Mouse (Mus musculus): Measurements from ENCODE around the gene Fcer1a. TPM values are rescaled to one million over a fixed set of nuclear protein-coding genes. Genes with fewer than 3 reads are reported as not detected.
"Not testable (repeated sequence)": the region's sequence is repeated elsewhere in the genome, so short reads cannot be mapped to it uniquely, and the experiment has no call there.

The Fcer1a gene
- polyA plus RNA-seq (2012; ENCODE audit: insufficient read depth, insufficient read length, missing spikeins) = not detected in 2 replicates

DNA sequence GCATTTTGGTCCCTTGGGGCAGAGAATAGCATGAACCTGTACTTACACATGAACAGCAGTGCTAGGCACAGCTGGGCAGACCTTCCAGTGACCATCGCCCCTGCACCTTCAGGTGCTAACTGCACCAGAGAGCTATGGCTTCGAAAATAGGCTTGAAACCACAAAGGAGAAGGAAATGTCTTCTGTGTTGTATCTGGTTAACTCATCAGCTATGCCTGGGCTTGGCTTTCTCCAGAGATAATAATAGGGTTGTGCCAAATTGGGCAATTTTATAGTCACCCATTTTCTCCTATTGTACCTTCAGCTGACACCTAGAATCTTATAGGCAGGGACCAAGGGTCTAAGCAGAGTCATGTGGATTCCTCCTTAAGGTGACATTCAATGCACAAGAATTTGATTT, at the start of gene Fcer1a:
Gene Fcer1a (minus strand): TSS at position 134 of the 400 bp plus-strand sequence.
- Histone ChIP-seq H3K4me3 (ENCODE audit: insufficient read depth, low read depth, low read length) (no peak within 1 kb of the TSS), H3K4me1 (ENCODE audit: control insufficient read depth, insufficient read depth, insufficient read length, low read length) (no peaks in the 10 kb centered on the region), H3K27ac (replicated peaks; ENCODE audit: low read depth, low read length) (no peak within 1 kb of the TSS)

DNA sequence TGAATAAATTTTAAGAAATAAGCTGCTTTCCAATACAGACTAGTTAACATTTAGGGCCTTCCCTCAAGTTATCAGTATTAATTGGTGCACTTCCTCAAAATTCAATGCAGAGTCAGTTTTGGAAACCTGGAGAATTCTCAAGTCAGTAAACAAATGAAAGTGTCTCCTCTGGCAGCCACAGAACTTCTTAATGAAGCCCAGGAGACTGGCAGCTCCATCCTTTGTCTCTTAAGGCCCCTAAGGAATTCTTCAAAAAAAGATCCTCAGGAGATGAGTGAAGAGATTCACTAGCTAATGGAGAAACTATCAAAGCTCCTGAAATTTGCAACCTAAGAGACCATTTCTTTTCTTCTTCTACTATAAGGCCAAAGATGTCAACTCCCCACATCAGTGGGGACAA, 38.7 kb upstream of the Fcer1a start, which contains the start of gene Olfr418:
Gene Olfr418 (plus strand): TSS at position 301 of the 400 bp plus-strand sequence.
- no peak within 1 kb of the TSS for H3K27ac ChIP-seq (replicated peaks; ENCODE audit: low read depth, low read length)
- H3K4me1 ChIP-seq (ENCODE audit: control insufficient read depth, insufficient read depth, insufficient read length, low read length) = no peaks in the 10 kb centered on the region

DNA sequence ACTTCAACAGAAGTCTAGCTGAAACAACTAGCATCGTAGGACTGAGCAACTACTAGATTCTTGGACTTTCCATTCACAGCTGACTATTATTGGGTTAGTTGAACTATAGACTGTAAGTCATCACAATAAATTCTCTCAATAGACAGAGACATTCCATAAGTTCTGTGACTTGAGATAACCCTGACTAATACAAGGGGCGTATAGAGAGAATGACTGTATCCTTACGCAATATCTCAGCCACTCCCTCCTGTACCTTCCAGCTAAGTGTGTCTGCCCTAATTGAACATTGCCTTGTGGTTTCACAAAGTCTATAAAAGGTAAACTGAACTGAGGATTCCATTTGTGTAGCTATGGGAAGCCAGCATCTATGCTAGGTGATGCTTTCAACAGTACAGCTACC, 22.9 kb upstream of the Fcer1a start:
- no peak overlapping the region for H3K27ac ChIP-seq (replicated peaks; ENCODE audit: low read depth, low read length)
- H3K4me1 ChIP-seq (ENCODE audit: control insufficient read depth, insufficient read depth, insufficient read length, low read length) = no peaks in the 10 kb centered on the region
- no peak overlapping the region for H3K4me3 ChIP-seq (ENCODE audit: insufficient read depth, low read depth, low read length)

More for the DNA sequence above, 38.7 kb upstream of the Fcer1a start, which contains the start of gene Olfr418:
- H3K4me3 ChIP-seq (ENCODE audit: insufficient read depth, low read depth, low read length) = no peak within 1 kb of the TSS

DNA sequence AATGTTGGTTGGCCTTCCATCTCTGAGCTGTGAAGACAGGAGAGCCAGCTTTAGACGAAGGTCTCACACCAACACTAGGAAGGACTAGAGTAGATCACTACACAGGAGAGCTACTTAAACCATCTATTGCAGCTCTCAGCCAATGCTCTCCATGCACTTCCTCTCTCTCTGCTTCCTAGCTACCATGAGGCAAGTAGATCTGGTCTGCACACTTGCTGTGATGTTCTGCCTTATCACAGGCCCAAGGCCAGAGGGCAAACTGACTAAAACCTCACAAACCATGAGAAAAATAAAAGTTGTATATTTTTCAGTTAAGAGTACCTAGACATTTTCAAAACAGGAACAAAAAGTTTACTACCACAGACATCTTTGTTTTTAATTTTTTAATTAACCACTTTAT, 10.0 kb upstream of the Fcer1a start:
- H3K4me1 ChIP-seq (ENCODE audit: control insufficient read depth, insufficient read depth, insufficient read length, low read length); H3K27ac ChIP-seq (replicated peaks; ENCODE audit: low read depth, low read length): not testable (repeated sequence)

DNA sequence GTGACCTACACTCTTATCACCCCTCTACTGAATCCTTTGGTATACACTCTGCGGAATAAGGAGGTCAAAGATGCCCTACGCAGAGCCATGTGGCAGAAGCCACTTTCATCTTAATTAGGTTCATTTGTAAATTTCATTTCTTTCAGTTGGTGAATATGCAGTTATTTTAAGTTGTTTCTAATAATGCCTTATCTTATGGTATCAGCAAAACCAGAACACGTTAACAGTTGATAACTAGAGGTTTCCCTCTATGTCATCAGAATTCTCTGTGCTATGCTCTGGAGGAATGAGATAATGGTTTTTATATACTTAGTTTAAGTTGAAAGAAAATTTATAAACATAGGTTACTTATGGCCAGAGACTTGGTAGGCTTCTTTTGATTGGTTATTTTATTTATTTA, 10.5 kb downstream of the Fcer1a start:
- H3K4me1 ChIP-seq (ENCODE audit: control insufficient read depth, insufficient read depth, insufficient read length, low read length) = no peaks in the 10 kb centered on the region
- H3K27ac ChIP-seq (replicated peaks; ENCODE audit: low read depth, low read length) = no peak overlapping the region
- H3K4me3 ChIP-seq (ENCODE audit: insufficient read depth, low read depth, low read length) = no peak overlapping the region

More for the DNA sequence above, 10.0 kb upstream of the Fcer1a start:
- not testable (repeated sequence) for H3K4me3 ChIP-seq (ENCODE audit: insufficient read depth, low read depth, low read length)

DNA sequence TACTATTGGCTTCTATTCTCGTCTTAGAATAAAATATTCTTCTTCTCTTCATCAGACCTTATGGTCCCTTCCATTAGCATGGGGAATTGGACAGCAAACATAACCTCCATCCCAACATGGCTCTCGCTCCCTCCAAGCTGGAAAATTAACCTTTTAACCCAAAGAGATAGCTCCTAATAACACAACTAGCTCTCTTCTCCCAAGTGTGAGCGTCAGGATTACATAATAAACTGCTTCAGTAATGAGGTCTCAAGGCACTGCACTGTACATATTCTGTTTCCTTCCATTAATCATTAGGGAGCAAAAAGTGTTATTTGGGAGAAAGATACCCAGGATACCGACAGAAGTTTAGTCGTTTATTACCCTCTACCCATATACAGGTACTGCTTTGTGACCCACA, 14.9 kb downstream of the Fcer1a start, which contains the start of gene Olfr1404:
Gene Olfr1404 (plus strand): TSS at position 301 of the 400 bp plus-strand sequence.
- Histone ChIP-seq H3K4me3 (ENCODE audit: insufficient read depth, low read depth, low read length) (no peak within 1 kb of the TSS), H3K27ac (replicated peaks; ENCODE audit: low read depth, low read length) (no peak within 1 kb of the TSS), H3K4me1 (ENCODE audit: control insufficient read depth, insufficient read depth, insufficient read length, low read length) (no peaks in the 10 kb centered on the region)

DNA sequence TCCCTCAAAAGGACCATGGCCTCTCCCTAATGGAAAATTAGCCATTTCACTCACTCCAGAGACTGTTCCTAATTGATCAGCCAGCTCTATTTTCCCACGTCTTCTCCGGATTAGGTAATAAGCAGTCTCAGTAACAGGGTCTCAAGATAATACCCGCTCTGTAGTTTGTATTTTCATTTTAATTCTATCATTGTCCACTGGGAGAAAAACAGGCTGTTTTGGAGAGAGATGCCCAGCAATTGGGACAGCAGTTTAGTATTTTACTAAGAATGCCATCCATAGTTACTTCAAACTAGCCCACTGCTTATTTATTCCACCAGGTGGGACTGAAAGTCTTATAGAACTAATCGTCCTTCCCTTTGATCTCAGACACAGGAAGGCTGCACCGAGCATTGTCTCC, 29.5 kb downstream of the Fcer1a start, which contains the start of gene Olfr218:
Gene Olfr218 (plus strand): TSS at position 301 of the 400 bp plus-strand sequence.
- no peaks in the 10 kb centered on the region for H3K4me1 ChIP-seq (ENCODE audit: control insufficient read depth, insufficient read depth, insufficient read length, low read length)
- no peak within 1 kb of the TSS for H3K27ac ChIP-seq (replicated peaks; ENCODE audit: low read depth, low read length)
- H3K4me3 ChIP-seq (ENCODE audit: insufficient read depth, low read depth, low read length) = no peak within 1 kb of the TSS

DNA sequence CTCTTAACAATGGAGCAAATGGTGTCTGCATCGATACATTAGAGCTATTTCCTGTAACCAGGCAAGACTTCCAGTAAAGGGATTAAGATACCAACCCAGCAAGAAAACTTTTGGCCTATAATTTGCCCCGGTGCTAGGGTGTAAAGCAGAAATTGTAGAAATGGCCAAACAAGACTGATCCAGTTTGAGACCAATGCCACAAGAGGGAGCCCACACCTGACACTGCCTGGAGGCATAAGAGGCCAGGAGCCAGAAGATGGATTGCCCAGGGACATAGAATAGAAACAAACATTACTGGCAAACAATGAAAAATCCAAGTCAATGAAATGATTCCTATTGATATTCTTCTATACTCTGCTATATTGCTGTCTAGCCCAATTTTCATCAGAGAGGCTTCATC, 30.7 kb downstream of the Fcer1a start:
- Histone ChIP-seq H3K4me3 (ENCODE audit: insufficient read depth, low read depth, low read length) (no peak overlapping the region), H3K4me1 (ENCODE audit: control insufficient read depth, insufficient read depth, insufficient read length, low read length) (no peaks in the 10 kb centered on the region)

DNA sequence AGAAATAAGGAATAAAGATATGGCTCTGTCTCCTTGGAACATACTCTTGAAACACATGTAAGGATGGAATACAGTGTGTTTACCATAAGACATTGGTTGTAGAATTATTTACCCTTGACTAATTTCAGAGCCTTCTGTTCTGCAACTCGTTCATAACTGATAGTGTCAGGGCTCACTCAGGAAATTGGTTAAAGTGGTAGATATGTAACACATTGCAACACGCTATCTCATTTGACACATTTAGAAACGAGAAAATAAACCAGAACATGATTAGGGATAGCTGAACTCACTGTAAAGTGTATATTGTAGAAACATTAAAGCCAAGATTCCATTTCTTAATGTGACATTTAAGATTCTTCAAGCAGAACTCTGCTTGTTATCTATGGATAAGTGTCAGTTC, 35.0 kb downstream of the Fcer1a start:
- Histone ChIP-seq H3K27ac (replicated peaks; ENCODE audit: low read depth, low read length) (no peak overlapping the region), H3K4me3 (ENCODE audit: insufficient read depth, low read depth, low read length) (no peak overlapping the region), H3K4me1 (ENCODE audit: control insufficient read depth, insufficient read depth, insufficient read length, low read length) (no peaks in the 10 kb centered on the region)

More for the DNA sequence above, 30.7 kb downstream of the Fcer1a start:
- no peak overlapping the region for H3K27ac ChIP-seq (replicated peaks; ENCODE audit: low read depth, low read length)

DNA sequence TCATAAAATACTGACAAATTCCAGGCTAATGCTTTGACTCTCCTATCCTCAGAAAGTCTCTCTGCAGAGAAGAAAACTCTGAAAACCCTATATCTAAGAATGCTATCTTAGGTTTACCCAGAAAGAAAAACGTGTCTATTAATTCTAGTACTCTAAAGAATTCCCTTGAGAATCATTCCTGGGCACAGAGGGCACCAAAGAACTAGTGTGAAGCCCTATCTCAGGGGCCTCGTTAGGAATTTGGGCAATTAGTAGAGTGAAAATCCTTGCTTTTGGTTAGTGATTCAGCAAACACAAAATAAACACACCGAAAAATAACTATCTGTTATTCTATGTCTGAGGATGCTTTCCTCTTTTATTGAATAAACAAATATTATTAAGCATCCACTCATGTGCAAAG, 36.5 kb downstream of the Fcer1a start, which contains the start of gene Olfr1406:
Gene Olfr1406 (minus strand): TSS at position 101 of the 400 bp plus-strand sequence.
- Histone ChIP-seq H3K4me1 (ENCODE audit: control insufficient read depth, insufficient read depth, insufficient read length, low read length) (no peaks in the 10 kb centered on the region), H3K4me3 (ENCODE audit: insufficient read depth, low read depth, low read length) (no peak within 1 kb of the TSS), H3K27ac (replicated peaks; ENCODE audit: low read depth, low read length) (no peak within 1 kb of the TSS)

DNA sequence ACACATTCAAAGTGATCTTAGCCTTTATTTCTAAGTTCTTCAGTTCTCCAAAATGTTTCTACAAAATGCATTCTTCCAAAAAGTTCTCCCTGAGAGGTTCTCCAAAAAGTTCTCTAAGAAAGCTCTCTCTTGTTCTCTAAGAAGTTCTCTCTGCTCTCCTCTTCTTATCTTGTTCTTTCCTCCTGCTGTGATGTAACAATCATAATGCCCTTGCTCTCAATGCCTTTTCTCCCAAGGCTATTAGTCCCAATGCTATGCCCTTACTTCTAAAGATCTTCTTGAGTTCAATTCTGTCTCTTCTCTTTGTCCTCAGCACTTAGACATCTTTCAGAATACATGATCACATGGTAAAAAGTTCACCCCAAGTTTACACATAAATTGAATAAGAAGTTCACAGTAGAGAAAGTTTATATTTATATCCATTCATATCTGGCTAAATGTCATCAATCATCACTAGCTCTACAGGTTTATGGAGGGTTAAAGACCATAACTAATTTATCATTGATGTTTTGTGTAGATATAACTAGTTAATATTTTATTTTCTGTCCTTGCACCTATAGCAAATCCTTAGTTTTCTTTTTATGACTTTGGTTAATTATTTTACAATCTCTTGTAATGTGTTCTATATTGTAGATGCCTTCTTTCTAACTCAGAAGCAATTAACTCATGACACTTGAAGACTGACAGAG, 52.7 kb downstream of the Fcer1a start:
- Histone ChIP-seq H3K27ac (replicated peaks; ENCODE audit: low read depth, low read length) (no peak overlapping the region), H3K4me3 (ENCODE audit: insufficient read depth, low read depth, low read length) (no peak overlapping the region), H3K4me1 (ENCODE audit: control insufficient read depth, insufficient read depth, insufficient read length, low read length) (no peaks in the 10 kb centered on the region)

Other genes with a start within 250 kb of the Fcer1a start
- not detected in 2 replicates for gene Olfr1408, start 89.8 kb downstream of the Fcer1a start, polyA plus RNA-seq (2012; ENCODE audit: insufficient read depth, insufficient read length, missing spikeins)
- gene Olfr1406, start 36.6 kb downstream of the Fcer1a start, polyA plus RNA-seq (2012; ENCODE audit: insufficient read depth, insufficient read length, missing spikeins) = not detected in 2 replicates
- not detected in 2 replicates for gene Olfr218, start 29.4 kb downstream of the Fcer1a start, polyA plus RNA-seq (2012; ENCODE audit: insufficient read depth, insufficient read length, missing spikeins)
- gene Olfr1404, start 14.8 kb downstream of the Fcer1a start, polyA plus RNA-seq (2012; ENCODE audit: insufficient read depth, insufficient read length, missing spikeins) = not detected in 2 replicates
- gene Olfr418, start 38.8 kb upstream of the Fcer1a start, polyA plus RNA-seq (2012; ENCODE audit: insufficient read depth, insufficient read length, missing spikeins) = not detected in 2 replicates
- not detected in 2 replicates for gene Mptx2, start 50.6 kb upstream of the Fcer1a start, polyA plus RNA-seq (2012; ENCODE audit: insufficient read depth, insufficient read length, missing spikeins)
- 2.1 and 11.6 TPM in 2 replicates for gene Ackr1, start 106.5 kb upstream of the Fcer1a start, polyA plus RNA-seq (2012; ENCODE audit: insufficient read depth, insufficient read length, missing spikeins)
- not detected in 2 replicates for gene Aim2, start 123.7 kb upstream of the Fcer1a start, polyA plus RNA-seq (2012; ENCODE audit: insufficient read depth, insufficient read length, missing spikeins)
- gene Cadm3, start 140.5 kb upstream of the Fcer1a start, polyA plus RNA-seq (2012; ENCODE audit: insufficient read depth, insufficient read length, missing spikeins) = 5.1 and 7.2 TPM in 2 replicates